Mouse (Mus musculus) yolk sac, embryonic 10.5 days (tissue): ENCODE measurements around the gene Ugt1a8.

ENCODE experiments used
- DNase-seq: peaks from one replicate; pipeline ENCODE4 v3.0.0-alpha.2; 2017; ENCODE audit warnings: low spot score

Ugt1a8 gene

DNA sequence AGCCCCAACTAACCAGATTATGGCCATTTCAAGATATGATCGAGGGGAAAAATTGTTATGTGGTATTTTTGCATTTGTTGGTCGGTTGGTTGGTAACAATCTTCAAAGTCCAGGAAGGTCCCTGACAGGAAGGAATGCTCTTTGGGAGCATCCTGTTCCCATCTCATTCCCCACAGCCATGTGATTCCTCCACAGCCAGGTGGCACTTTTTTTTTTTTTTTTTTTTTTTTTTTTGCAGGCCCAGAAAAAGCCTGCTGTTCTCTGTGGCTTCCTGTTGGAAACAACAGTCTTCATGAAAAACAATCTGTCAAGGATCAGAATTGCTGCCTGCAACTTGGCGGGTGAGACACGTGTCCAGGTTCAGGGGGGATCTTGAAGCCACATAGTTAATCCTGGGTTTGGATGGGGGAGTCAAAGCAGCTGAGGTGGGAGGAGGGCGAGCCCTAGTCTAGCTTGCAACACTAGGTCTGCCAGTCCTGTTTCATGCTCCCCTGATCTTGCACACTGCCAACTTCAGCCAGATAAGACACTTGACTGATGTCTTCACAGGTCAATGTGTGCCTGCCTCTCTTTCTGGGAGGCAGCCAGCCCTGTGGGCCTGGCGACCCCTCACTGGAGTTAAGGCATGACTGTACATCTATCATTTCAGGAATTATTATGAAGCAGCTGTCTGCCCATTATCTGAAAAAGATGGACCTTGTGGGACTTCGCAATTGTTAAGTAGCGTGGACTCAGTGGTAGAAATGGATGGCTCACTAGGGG, 171.4 kb downstream of the Ugt1a8 start:
- DNase-seq, result no peak

- no peak for DNase-seq
Observed at GRCm38 (mm10) chr1:88259643-88260024, 172.0 kb downstream of the Ugt1a8 start.

- peak; percentile 92 for DNase-seq
Observed at GRCm38 (mm10) chr1:88260114-88260513, 172.5 kb downstream of the Ugt1a8 start.

DNA sequence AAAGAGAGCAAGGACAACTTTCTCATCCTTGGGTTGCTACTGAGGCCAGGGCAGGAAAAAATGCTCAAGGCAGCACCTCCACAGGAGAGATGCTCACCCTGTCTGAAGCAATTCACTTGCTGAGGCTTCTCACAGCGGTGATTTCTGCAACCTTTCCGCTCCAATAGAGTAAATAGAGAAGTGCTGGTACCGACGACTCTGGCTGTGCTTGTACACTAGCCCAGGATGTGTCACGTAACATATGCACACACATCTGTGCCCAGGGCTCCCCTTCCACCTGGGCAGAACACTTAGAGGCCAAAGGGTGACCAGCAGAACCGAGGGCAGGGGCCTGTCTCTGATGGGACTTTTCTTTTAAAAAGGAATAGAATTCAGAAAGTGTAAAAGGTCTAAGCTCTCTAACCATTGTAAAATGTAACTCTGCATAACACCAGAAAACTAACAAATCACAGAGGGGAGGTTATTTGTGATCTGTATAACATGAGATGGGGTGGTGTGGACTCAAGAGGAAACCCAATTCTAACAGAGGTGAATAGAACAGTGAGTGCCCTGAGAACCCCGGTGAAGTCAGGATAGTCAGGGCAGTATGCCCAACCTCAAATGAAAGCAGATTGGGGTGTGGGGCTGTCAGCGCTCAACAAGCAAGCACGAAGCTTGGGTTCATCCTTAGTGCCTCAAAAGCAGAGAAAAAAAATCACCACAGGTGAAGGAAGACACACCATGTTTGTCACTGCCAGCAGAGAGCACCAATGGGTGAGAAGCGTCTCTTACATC, 173.2 kb downstream of the Ugt1a8 start:
- no peak for DNase-seq

DNA sequence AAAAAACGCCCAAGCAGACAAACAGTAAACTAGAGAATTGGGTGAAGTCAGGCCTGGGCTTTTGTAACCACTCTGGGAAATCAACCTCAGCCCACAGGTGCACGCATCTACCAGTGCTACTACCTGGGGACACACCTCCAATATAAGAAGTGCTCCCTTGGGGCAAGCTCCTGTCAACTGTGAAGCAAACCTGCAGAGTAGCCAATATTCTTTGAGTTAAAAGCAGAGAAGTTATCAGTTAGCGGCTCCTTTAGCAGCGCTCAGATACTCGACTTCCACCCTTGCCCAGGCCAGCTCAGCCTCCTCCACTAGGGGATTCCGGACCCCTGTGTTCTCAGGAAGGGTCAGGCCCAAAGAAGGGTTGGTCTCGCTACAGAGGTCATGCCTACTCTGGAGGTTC, 174.1 kb downstream of the Ugt1a8 start:
- DNase-seq, result no peak

DNA sequence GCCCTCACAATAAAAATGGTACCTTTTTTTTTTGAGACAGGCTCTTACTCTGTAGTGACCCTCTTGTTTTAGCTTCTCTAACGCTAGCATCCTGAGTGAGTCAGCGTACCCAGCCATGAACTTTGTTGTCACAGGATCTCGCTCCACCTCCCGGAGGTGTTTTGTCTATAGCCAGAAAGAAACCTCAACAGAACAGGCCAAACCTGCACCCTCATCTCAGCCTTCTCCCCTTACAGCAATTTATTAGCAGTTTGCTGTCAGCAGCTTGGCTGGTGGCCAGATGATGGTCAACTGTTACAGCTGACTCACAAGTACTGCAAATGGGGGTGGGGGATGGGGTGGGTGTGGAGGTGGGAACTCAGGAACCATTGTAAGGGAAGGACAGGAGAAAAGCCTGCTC, 174.6 kb downstream of the Ugt1a8 start:
- peak; percentile 86 for DNase-seq

- no peak for DNase-seq
Observed at GRCm38 (mm10) chr1:88262961-88263360, 175.3 kb downstream of the Ugt1a8 start.

DNA sequence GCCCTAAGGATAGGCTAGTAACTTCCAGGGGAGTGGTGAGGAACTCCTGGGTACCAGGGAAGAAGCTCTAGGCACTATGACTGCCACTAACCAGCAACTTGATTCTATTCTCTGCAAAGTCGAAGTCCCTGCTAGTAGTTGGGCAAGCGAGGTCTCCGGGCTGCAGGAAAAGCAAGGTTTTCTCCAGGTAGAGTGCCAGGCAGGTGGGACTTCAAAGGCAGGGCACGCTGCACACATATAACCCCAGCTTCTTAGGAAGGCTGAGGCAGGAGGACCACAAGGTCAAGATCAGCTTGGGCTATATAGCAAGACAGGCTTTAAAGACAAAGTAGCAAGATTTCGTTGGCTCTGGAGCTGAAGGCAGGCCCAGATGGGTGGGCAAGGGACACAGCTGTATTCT, 176.2 kb downstream of the Ugt1a8 start:
- no peak for DNase-seq

DNA sequence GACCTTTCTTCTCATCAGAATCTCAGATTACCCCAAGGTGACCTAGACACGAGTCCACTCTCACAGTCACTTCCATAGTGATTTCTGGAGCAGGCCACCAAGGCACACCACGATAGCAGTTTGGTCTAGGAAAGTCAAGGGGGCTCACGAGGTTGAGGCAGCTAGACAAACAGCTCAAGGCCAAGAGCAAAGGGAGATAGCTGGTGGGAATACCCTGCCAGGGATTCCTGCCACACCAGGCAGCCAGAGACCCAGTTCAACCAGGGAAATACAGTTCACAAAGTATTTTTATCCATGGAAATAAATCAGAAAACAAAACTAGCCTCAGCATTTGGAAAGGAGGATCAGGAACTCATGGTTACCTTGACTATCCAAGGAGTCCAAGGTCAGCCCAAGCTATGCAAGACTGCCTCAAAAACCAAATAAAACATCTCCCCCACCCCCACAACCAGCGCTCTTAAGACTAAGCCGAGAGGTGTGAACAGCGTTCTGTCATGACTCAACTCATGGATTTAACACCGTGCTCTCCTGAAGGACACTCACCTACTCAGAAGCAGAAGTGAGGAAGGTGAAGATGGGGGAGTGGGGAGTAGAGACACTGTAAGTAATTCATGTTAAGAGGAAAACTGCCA, 176.7 kb downstream of the Ugt1a8 start:
- DNase-seq, result no peak

- DNase-seq, result no peak
Observed at GRCm38 (mm10) chr1:88264869-88265240, 177.2 kb downstream of the Ugt1a8 start.

DNA sequence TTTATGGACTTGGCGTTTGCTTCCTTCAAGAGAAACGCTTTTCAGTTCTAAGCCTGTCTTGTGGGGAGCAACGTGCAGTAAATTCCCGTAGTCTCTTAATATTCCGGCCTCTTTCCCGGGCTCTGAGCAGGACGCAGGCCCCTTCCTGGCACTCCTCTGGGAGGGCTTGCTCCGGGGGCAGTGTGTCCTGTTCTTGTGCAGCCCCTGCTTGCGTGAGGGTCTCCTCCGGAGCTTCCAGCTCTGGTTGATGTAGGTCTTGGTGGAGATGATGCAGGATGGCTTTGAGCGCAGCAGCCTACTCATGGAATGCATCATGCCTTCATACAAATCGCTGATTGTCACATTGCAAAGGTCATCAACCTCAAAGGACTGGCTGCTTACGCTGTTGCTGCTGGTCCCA, 178.5 kb downstream of the Ugt1a8 start:
- no peak for DNase-seq

DNA sequence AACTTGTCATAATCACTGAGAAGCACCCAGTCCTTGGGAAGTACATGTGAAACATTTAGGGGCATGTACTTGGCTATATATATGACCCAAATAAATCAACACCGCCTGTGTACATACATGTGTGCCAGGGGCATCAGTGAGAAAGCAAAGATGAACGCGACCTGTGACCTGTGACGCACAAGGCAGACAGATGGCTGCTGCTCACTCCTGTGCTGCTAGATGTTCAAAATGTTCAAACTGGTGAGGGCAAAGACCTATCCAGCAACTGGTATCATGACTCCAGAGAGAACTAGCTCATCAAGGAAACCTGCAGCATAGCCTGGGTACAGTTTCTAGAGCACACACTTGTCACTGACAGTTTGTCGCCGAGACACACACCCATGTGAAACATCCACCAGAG, 179.9 kb downstream of the Ugt1a8 start:
- no peak for DNase-seq

GRCm38 (mm10) chr1:88268070-88268469, 180.5 kb downstream of the Ugt1a8 start:
- no peak for DNase-seq
